Comparison of ENCODE assay signal across 20 mouse cellular contexts in genomic region chr4:141328742-141329141, GRCm38 (mm10). TPM values are rescaled to one million over a fixed set of nuclear protein-coding genes. Genes with fewer than 3 reads are reported as not detected.
DNase-seq lines count a peak whose midpoint lies in the region; ATAC-seq and TF ChIP-seq lines count a peak whose summit lies in the region.
"Had no signal": no experiment of that assay in that cellular context is flagged by ENCODE, and none has a peak within 500 bp of the region (broad histone marks: within the 10 kb centered on the region; RNA-seq: fewer than 3 reads in every experiment).

No protein-coding gene starts in this region.

- peak overlapping the region; percentile 63 for H3K27ac ChIP-seq in embryonic facial prominence, embryonic 15.5 days (replicated peaks)
- peak overlapping the region; percentile 39; the same call in 1 of the 2 replicates for H3K27ac ChIP-seq in limb, embryonic 13.5 days
- H3K27ac ChIP-seq: forebrain, embryonic 12.5 days; heart, adult 2 months; hindbrain, embryonic 14.5 days had no signal

- peaks cover 96% of the 10 kb centered on the region for H3K4me1 ChIP-seq in E14TG2a.4 (replicated peaks; ENCODE audit: low read depth, low read length)
- peaks cover 63% of the 10 kb centered on the region for H3K4me1 ChIP-seq in embryonic facial prominence, embryonic 15.5 days
- H3K4me1 ChIP-seq in limb, embryonic 13.5 days: peaks cover 55% of the 10 kb centered on the region

- H3K27me3 ChIP-seq in E14TG2a.4 (ENCODE audit: insufficient read depth, low read length): peaks cover 4% of the 10 kb centered on the region; the same call in 1 of the 2 replicates
- no peaks in the 10 kb centered on the region for H3K27me3 ChIP-seq in embryonic facial prominence, embryonic 15.5 days
- H3K27me3 ChIP-seq in limb, embryonic 13.5 days: no peaks in the 10 kb centered on the region
- H3K27me3 ChIP-seq: heart, embryonic 12.5 days had no signal

- peak overlapping the region; percentile 32 for H3K4me3 ChIP-seq in E14TG2a.4 (replicated peaks; ENCODE audit: low read length)
- no peak overlapping the region for H3K4me3 ChIP-seq in embryonic facial prominence, embryonic 15.5 days (replicated peaks)
- no peak overlapping the region for H3K4me3 ChIP-seq in limb, embryonic 13.5 days
- H3K4me3 ChIP-seq: forebrain, embryonic 12.5 days; heart, adult 2 months; heart, embryonic 12.5 days; hindbrain, embryonic 10.5 days had no signal

- ATAC-seq in embryonic facial prominence, embryonic 15.5 days (ENCODE audit: insufficient number of reproducible peaks, low FRiP score, low TSS enrichment, low read depth): no peak
- ATAC-seq in limb, embryonic 13.5 days (ENCODE audit: low FRiP score, low read depth): no peak
- ATAC-seq: forebrain, embryonic 16.5 days had no signal

- peaks cover 68% of the 10 kb centered on the region for H3K36me3 ChIP-seq in E14TG2a.4 (ENCODE audit: insufficient read depth, low read length)
- H3K36me3 ChIP-seq in embryonic facial prominence, embryonic 15.5 days: no peaks in the 10 kb centered on the region
- peaks cover 4% of the 10 kb centered on the region for H3K36me3 ChIP-seq in limb, embryonic 13.5 days
- H3K36me3 ChIP-seq: forebrain, embryonic 12.5 days had no signal

- WGBS in embryonic facial prominence, embryonic 15.5 days: 69% methylated on average over 9 of the region's 9 CpGs
- 75% methylated on average over 9 of the region's 9 CpGs for WGBS in limb, embryonic 13.5 days

- TF ChIP-seq CTCF in E14TG2a.4 (conservative IDR thresholded peaks at IDR 0.05; ENCODE audit: low read length): no peak

- DNase-seq in 3T3-L1 (ENCODE audit: low read depth, low spot score): peak; percentile 42
- DNase-seq in retina, postnatal 1 day: no peak
- no peak for DNase-seq in cerebellum, postnatal 10 days
- DNase-seq in ovary, adult 18-20 months (ENCODE audit: low spot score): no peak
- DNase-seq: adrenal gland, postnatal 14 days; B cell, adult 2 months; cerebellum, adult 11-12 months; cerebellum, adult 9-10 months; cerebellum, postnatal 36 days; gastrocnemius, postnatal 14 days; heart, adult 2 months; kidney, adult 18-20 months had no signal

- H3K9me3 ChIP-seq in E14TG2a.4 (ENCODE audit: low read length): no peaks in the 10 kb centered on the region
- H3K9me3 ChIP-seq in embryonic facial prominence, embryonic 15.5 days (replicated peaks): no peaks in the 10 kb centered on the region
- H3K9me3 ChIP-seq in limb, embryonic 13.5 days: no peaks in the 10 kb centered on the region
- H3K9me3 ChIP-seq: forebrain, embryonic 12.5 days; heart, embryonic 12.5 days; hindbrain, embryonic 10.5 days had no signal

- no peak overlapping the region for H3K4me2 ChIP-seq in embryonic facial prominence, embryonic 15.5 days (replicated peaks)
- H3K4me2 ChIP-seq in limb, embryonic 13.5 days (replicated peaks): no peak overlapping the region
- H3K4me2 ChIP-seq: forebrain, embryonic 12.5 days; heart, embryonic 12.5 days; hindbrain, embryonic 14.5 days had no signal

- H3K9ac ChIP-seq in embryonic facial prominence, embryonic 15.5 days: no peak overlapping the region
- H3K9ac ChIP-seq in limb, embryonic 13.5 days: no peak overlapping the region
- H3K9ac ChIP-seq: forebrain, embryonic 12.5 days; heart, embryonic 12.5 days; hindbrain, embryonic 14.5 days had no signal

RNA-seq across cellular contexts. Expression of gene Epha2, which starts 27.7 kb away (rescaled TPM):
- polyA plus RNA-seq in embryonic facial prominence, embryonic 15.5 days (2015; fragmentation: Nextera tagmentation; extraction: Ambion mirVana): 7.4 and 7.6 TPM in 2 replicates
- 2.6 and 3.9 TPM in 2 replicates for polyA plus RNA-seq in limb, embryonic 13.5 days (2015; fragmentation: Nextera tagmentation; extraction: Ambion mirVana)

RNA-seq across cellular contexts. Expression of gene Fam131c, which starts 39.3 kb away (rescaled TPM):
- 3.6 and 4.3 TPM in 2 replicates for polyA plus RNA-seq in embryonic facial prominence, embryonic 15.5 days (2015; fragmentation: Nextera tagmentation; extraction: Ambion mirVana)
- polyA plus RNA-seq in limb, embryonic 13.5 days (2015; fragmentation: Nextera tagmentation; extraction: Ambion mirVana): 0.65 and 0.91 TPM in 2 replicates
